ENCODE assay signal across 16 mouse cellular contexts in genomic region chr11:75049146-75049545, GRCm38 (mm10).
DNase-seq lines count a peak whose midpoint lies in the region; ATAC-seq and TF ChIP-seq lines count a peak whose summit lies in the region.
"Had no signal": no experiment of that assay in that cellular context is flagged by ENCODE, and none has a peak within 500 bp of the region (broad histone marks: within the 10 kb centered on the region; RNA-seq: fewer than 3 reads in every experiment).

No protein-coding gene starts in this region.

- 46% methylated on average over 2 of the region's 2 CpGs for WGBS in heart, embryonic 13.5 days
- 11% methylated on average over 2 of the region's 2 CpGs for WGBS in lung, embryonic 14.5 days
- 49% methylated on average over 2 of the region's 2 CpGs for WGBS in embryonic facial prominence, embryonic 15.5 days
- WGBS in limb, embryonic 15.5 days: 17% methylated on average over 2 of the region's 2 CpGs

- TF ChIP-seq CTCF in lung, embryonic 14.5 days (IDR thresholded peaks at IDR 0.05; ENCODE audit: low read depth): no peak

- no peaks in the 10 kb centered on the region for H3K9me3 ChIP-seq in heart, embryonic 13.5 days
- no peaks in the 10 kb centered on the region for H3K9me3 ChIP-seq in lung, embryonic 14.5 days (ENCODE audit: low read depth, low read length)
- no peaks in the 10 kb centered on the region for H3K9me3 ChIP-seq in embryonic facial prominence, embryonic 15.5 days (replicated peaks)
- H3K9me3 ChIP-seq in limb, embryonic 15.5 days: no peaks in the 10 kb centered on the region
- H3K9me3 ChIP-seq: forebrain, embryonic 10.5 days; G1E; hindbrain, embryonic 15.5 days; liver, embryonic 15.5 days; megakaryocyte, embryonic 14.5 days had no signal

- H3K4me2 ChIP-seq in heart, embryonic 13.5 days: no peak overlapping the region
- H3K4me2 ChIP-seq in lung, embryonic 14.5 days: no peak overlapping the region
- no peak overlapping the region for H3K4me2 ChIP-seq in embryonic facial prominence, embryonic 15.5 days (replicated peaks)
- H3K4me2 ChIP-seq in limb, embryonic 15.5 days: no peak overlapping the region
- H3K4me2 ChIP-seq: hindbrain, embryonic 15.5 days; liver, embryonic 15.5 days had no signal

- peaks cover 10% of the 10 kb centered on the region; the same call in 1 of the 2 replicates for H3K36me3 ChIP-seq in heart, embryonic 13.5 days
- H3K36me3 ChIP-seq in lung, embryonic 14.5 days (ENCODE audit: insufficient read depth): no peaks in the 10 kb centered on the region
- no peaks in the 10 kb centered on the region; the same call in 1 of the 2 replicates for H3K36me3 ChIP-seq in embryonic facial prominence, embryonic 15.5 days
- H3K36me3 ChIP-seq in limb, embryonic 15.5 days: no peaks in the 10 kb centered on the region
- H3K36me3 ChIP-seq: liver, embryonic 15.5 days had no signal

- H3K27me3 ChIP-seq in heart, embryonic 13.5 days (replicated peaks): no peaks in the 10 kb centered on the region
- H3K27me3 ChIP-seq in lung, embryonic 14.5 days (ENCODE audit: insufficient read depth, low read length): no peaks in the 10 kb centered on the region
- H3K27me3 ChIP-seq in embryonic facial prominence, embryonic 15.5 days: no peaks in the 10 kb centered on the region
- H3K27me3 ChIP-seq in limb, embryonic 15.5 days: no peaks in the 10 kb centered on the region
- H3K27me3 ChIP-seq: hindbrain, embryonic 15.5 days; liver, embryonic 15.5 days; megakaryocyte, embryonic 14.5 days had no signal

- no peak overlapping the region for H3K9ac ChIP-seq in heart, embryonic 13.5 days
- no peak overlapping the region for H3K9ac ChIP-seq in lung, embryonic 14.5 days
- H3K9ac ChIP-seq in embryonic facial prominence, embryonic 15.5 days: no peak overlapping the region
- H3K9ac ChIP-seq in limb, embryonic 15.5 days: no peak overlapping the region
- H3K9ac ChIP-seq: hindbrain, embryonic 15.5 days; liver, embryonic 15.5 days had no signal

- DNase-seq in heart, adult 9 months (ENCODE audit: low spot score in 2 of 2): no peak
- DNase-seq in lung, embryonic 14.5 days: peak; percentile 58
- DNase-seq in lung, postnatal 14 days: no peak
- DNase-seq in thymus, adult 18-20 months: no peak
- DNase-seq: adrenal gland, adult 8-10 months; cerebellum, adult 9-10 months; right cerebral cortex, adult 18-20 months; spleen, adult 18-20 months had no signal

- H3K4me1 ChIP-seq in heart, embryonic 13.5 days: peaks cover 90% of the 10 kb centered on the region
- H3K4me1 ChIP-seq in lung, embryonic 14.5 days (ENCODE audit: insufficient read depth): peaks cover 78% of the 10 kb centered on the region
- H3K4me1 ChIP-seq in embryonic facial prominence, embryonic 15.5 days: peaks cover 66% of the 10 kb centered on the region
- H3K4me1 ChIP-seq in limb, embryonic 15.5 days: peaks cover 79% of the 10 kb centered on the region

- no peak for ATAC-seq in heart, embryonic 13.5 days (ENCODE audit: extremely low read depth, insufficient number of reproducible peaks, low FRiP score, low TSS enrichment)
- no peak for ATAC-seq in lung, embryonic 14.5 days (ENCODE audit: insufficient read depth)
- no peak for ATAC-seq in embryonic facial prominence, embryonic 15.5 days (ENCODE audit: insufficient number of reproducible peaks, low FRiP score, low TSS enrichment, low read depth)
- ATAC-seq in limb, embryonic 15.5 days (ENCODE audit: insufficient number of reproducible peaks, low FRiP score, low TSS enrichment, low read depth): no peak

- H3K4me3 ChIP-seq in heart, embryonic 13.5 days: no peak overlapping the region
- H3K4me3 ChIP-seq in lung, embryonic 14.5 days (ENCODE audit: low read depth, low read length): no peak overlapping the region
- no peak overlapping the region for H3K4me3 ChIP-seq in embryonic facial prominence, embryonic 15.5 days (replicated peaks)
- H3K4me3 ChIP-seq in limb, embryonic 15.5 days: no peak overlapping the region
- H3K4me3 ChIP-seq: forebrain, embryonic 10.5 days; hindbrain, embryonic 15.5 days; liver, embryonic 15.5 days; megakaryocyte, embryonic 14.5 days had no signal

- H3K27ac ChIP-seq in heart, embryonic 13.5 days (replicated peaks): peak overlapping the region; percentile 85; the same call in 1 of the 2 replicates
- H3K27ac ChIP-seq in lung, embryonic 14.5 days (ENCODE audit: low read depth): peak overlapping the region; percentile 95
- H3K27ac ChIP-seq in embryonic facial prominence, embryonic 15.5 days (replicated peaks): peak overlapping the region; percentile 7; the same call in 1 of the 2 replicates
- peak overlapping the region; percentile 28 for H3K27ac ChIP-seq in limb, embryonic 15.5 days
- H3K27ac ChIP-seq: forebrain, embryonic 10.5 days; hindbrain, embryonic 15.5 days; liver, embryonic 15.5 days had no signal

Comparison
In these comparisons a context has a peak if more than half of its experiments do, and no peak if none do; other contexts are left out.
1. H3K27ac ChIP-seq: peak in every context shown above with its lines; median percentile 95 in lung, embryonic 14.5 days; 85 in heart, embryonic 13.5 days; 28 in limb, embryonic 15.5 days; 7 in embryonic facial prominence, embryonic 15.5 days.